Mouse (Mus musculus) limb, embryonic 11.5 days (tissue): Measurements from ENCODE around the gene Tas1r3. TPM values are rescaled to one million over a fixed set of nuclear protein-coding genes. Genes with fewer than 3 reads are reported as not detected.

Experiments
- ATAC-seq: fragments of 200-750 bp; cut with Nextera tagmentation; 2 replicates; pipeline ENCODE4 v1.8.0; 2017; ENCODE audit warnings: low read depth; ENCODE audit not compliant: insufficient number of reproducible peaks, low FRiP score, low TSS enrichment
- DNase-seq: peaks from one replicate; pipeline ENCODE4 v3.0.0-alpha.2; 2015; ENCODE audit warnings: low spot score
- H3K27ac ChIP-seq: fragments of 300-500 bp; sonication (generic); replicated peaks from 2 replicates; pipeline ENCODE4 v1.5.1; 2014; ENCODE audit warnings: low read depth, mild to moderate bottlenecking, low read length
- H3K27me3 ChIP-seq: fragments of 300-500 bp; sonication (generic); 2 replicates; pipeline ENCODE4 v1.6.1; 2014; ENCODE audit warnings: mild to moderate bottlenecking, low read length, mixed read lengths; ENCODE audit not compliant: control insufficient read depth, insufficient read depth
- H3K36me3 ChIP-seq: fragments of 300-500 bp; sonication (generic); 2 replicates; pipeline ENCODE4 v1.6.1; 2014; ENCODE audit warnings: mild to moderate bottlenecking, low read length, moderate library complexity, mixed read lengths; ENCODE audit not compliant: control insufficient read depth, insufficient read depth
- H3K4me1 ChIP-seq: fragments of 300-500 bp; sonication (generic); 2 replicates; pipeline ENCODE4 v1.6.1; 2014; ENCODE audit warnings: low read length, mixed read lengths; ENCODE audit not compliant: control insufficient read depth, insufficient read depth
- H3K4me2 ChIP-seq: fragments of 300-500 bp; sonication (generic); 2 replicates; pipeline ENCODE4 v1.6.1; 2014; ENCODE audit warnings: low read depth, mild to moderate bottlenecking, moderate library complexity; ENCODE audit not compliant: severe bottlenecking
- H3K4me3 ChIP-seq: fragments of 300-500 bp; sonication (generic); 2 replicates; pipeline ENCODE4 v1.5.1; 2014; ENCODE audit warnings: low read depth, low read length
- H3K9ac ChIP-seq: fragments of 300-500 bp; sonication (generic); 2 replicates; pipeline ENCODE4 v1.6.1; 2014; ENCODE audit warnings: mild to moderate bottlenecking, low read length
- H3K9me3 ChIP-seq: fragments of 300-500 bp; sonication (generic); 2 replicates; pipeline ENCODE4 v1.6.1; 2016; ENCODE audit warnings: low read length; ENCODE audit not compliant: control insufficient read depth
- WGBS: fragments of 180-500 bp; shearing (Covaris S2); extraction: QIAGEN DNeasy Blood & Tissue Kit; methylation state at CpG from one replicate; pipeline ENCODE4 v1.1.7; 2014; 5-methylcytosine and 5-hydroxymethylcytosine counted together
- polyA plus RNA-seq: library from polyadenylated mRNA; unstranded; fragments of >200 nt; fragmentation: Nextera tagmentation; extraction: Ambion mirVana; gene quantifications from 2 replicates; pipeline ENCODE4 v1.2.1, GENCODE M21; 2014

The Tas1r3 gene
- polyA plus RNA-seq, 1 experiment from 2014 or later = 0.28 TPM

DNA sequence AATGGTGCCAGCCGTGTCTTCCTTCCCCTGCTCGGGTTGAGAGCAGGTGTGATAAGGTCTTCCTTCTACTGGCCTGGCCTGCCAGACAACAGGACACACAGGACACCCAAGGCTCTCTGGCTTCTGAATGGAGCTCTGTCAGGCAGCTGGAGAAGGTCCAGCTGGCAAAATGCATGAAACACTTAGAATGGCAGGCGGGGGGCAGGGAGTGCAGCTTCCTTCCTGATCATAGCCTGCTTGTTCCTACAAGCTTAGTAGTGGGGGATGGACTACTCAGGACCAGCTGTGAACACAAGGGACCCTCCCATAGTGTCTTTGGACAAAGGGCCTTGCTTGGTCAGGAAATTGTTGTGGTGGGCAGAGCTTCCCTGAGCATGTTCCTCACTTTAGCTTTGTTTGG is 38.0 kb upstream of the Tas1r3 start:
- H3K27ac ChIP-seq = no peak overlapping the region
- H3K4me2 ChIP-seq = no peak overlapping the region
- 91% methylated on average over 3 of the region's 3 CpGs for WGBS
- H3K9me3 ChIP-seq = no peaks in the 10 kb centered on the region
- H3K36me3 ChIP-seq = peaks cover 25% of the 10 kb centered on the region
- H3K4me1 ChIP-seq = no peaks in the 10 kb centered on the region
- no peak for ATAC-seq
- no peaks in the 10 kb centered on the region for H3K27me3 ChIP-seq
- no peak for DNase-seq
- no peak overlapping the region for H3K4me3 ChIP-seq
- no peak overlapping the region for H3K9ac ChIP-seq

- 93% methylated on average over 7 of the region's 7 CpGs for WGBS
- H3K4me2 ChIP-seq = no peak overlapping the region
- peaks cover 25% of the 10 kb centered on the region for H3K36me3 ChIP-seq
- no peaks in the 10 kb centered on the region for H3K27me3 ChIP-seq
- no peak for DNase-seq
- no peaks in the 10 kb centered on the region for H3K9me3 ChIP-seq
- no peak for ATAC-seq
- H3K4me3 ChIP-seq = no peak overlapping the region
- no peak overlapping the region for H3K9ac ChIP-seq
- no peak overlapping the region for H3K27ac ChIP-seq
- peaks cover 1% of the 10 kb centered on the region; the same call in 1 of the 2 replicates for H3K4me1 ChIP-seq
Observed at GRCm38 (mm10) chr4:155899355-155899754, 36.2 kb upstream of the Tas1r3 start.

DNA sequence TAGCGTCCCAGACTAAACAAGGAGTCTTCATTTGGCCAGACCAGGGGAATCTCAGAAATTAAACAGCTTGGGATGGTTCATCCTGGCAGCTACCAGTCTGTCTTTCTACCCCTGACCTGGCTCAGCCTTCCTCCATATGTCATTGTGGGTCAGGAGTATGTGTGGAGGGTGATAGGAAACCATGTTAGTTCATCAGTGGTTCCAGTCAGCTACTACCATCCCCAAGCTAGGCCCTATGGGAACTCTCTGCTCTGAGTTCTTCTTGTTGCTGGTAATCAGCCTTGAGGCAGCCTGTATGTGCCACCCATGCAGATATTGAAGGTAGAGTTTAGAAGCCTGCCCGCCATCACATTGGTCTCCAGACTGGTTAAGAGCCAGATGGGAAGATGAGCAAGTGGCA is 35.2 kb upstream of the Tas1r3 start:
- DNase-seq (no peak), ATAC-seq (no peak)
- Histone ChIP-seq H3K4me3 (no peak overlapping the region), H3K27me3 (no peaks in the 10 kb centered on the region), H3K36me3 (peaks cover 20% of the 10 kb centered on the region), H3K4me1 (peaks cover 8% of the 10 kb centered on the region; the same call in 1 of the 2 replicates), H3K4me2 (no peak overlapping the region), H3K9me3 (no peaks in the 10 kb centered on the region), H3K27ac (no peak overlapping the region), H3K9ac (no peak overlapping the region)
- WGBS = 95% methylated on average over 2 of the region's 2 CpGs

- ATAC-seq (no peak), DNase-seq (no peak)
- WGBS = 96% methylated on average over 12 of the region's 12 CpGs
- Histone ChIP-seq H3K36me3 (peaks cover 9% of the 10 kb centered on the region), H3K27me3 (no peaks in the 10 kb centered on the region), H3K4me1 (peaks cover 15% of the 10 kb centered on the region), H3K4me3 (no peak overlapping the region), H3K27ac (no peak overlapping the region), H3K4me2 (no peak overlapping the region), H3K9me3 (no peaks in the 10 kb centered on the region), H3K9ac (no peak overlapping the region)
Observed at GRCm38 (mm10) chr4:155896461-155896860, 33.3 kb upstream of the Tas1r3 start.

DNA sequence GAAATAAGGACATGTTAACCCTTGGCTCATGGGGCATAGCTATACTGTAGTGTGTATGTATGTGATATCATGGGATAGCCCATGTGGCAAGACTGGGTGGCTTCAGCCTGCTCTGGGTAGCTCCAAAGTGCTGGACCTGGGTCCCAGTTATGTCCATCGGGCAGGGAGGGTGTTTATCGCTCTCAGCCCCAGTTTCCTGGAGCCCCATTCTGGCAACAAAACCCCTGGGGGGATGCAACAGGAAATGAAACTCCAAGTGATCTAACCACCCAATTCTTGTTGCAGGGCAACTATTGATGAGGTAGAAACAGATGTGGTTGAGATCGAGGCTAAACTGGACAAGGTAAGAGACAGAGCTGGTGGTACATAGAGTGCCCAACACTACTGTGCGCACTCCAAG is 32.7 kb upstream of the Tas1r3 start:
- Histone ChIP-seq H3K27ac (no peak overlapping the region), H3K4me1 (peaks cover 15% of the 10 kb centered on the region), H3K36me3 (peaks cover 8% of the 10 kb centered on the region), H3K9ac (no peak overlapping the region), H3K27me3 (no peaks in the 10 kb centered on the region), H3K4me3 (no peak overlapping the region), H3K9me3 (no peaks in the 10 kb centered on the region), H3K4me2 (no peak overlapping the region)
- no peak for DNase-seq
- no peak for ATAC-seq
- WGBS = 90% methylated on average over 4 of the region's 4 CpGs

DNA sequence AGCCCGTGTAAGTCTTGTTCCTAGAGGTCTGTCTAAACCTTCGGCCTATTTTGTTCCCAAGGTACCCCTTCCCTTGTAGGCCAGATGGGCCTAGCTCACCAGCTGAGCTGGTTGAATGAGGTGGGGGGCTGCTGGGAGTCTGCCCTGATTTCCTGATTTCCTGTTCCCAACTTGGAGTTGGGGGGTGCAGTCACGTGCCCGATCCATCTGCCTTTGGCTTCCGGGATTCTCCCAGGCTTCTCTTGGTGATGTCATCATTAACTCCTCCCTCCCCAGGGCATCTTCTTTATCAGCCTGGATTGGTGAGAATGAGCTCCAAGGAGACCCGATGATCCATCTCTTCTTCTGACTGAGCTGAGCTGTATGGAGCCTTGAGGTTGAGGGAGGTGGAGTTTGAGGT is 32.1 kb upstream of the Tas1r3 start:
- Histone ChIP-seq H3K9me3 (no peaks in the 10 kb centered on the region), H3K9ac (no peak overlapping the region), H3K27ac (no peak overlapping the region), H3K4me2 (no peak overlapping the region), H3K4me3 (no peak overlapping the region), H3K27me3 (no peaks in the 10 kb centered on the region), H3K36me3 (peaks cover 5% of the 10 kb centered on the region), H3K4me1 (peaks cover 18% of the 10 kb centered on the region)
- WGBS = 51% methylated on average over 6 of the region's 6 CpGs
- DNase-seq (no peak), ATAC-seq (no peak)

GRCm38 (mm10) chr4:155894311-155894881 is 31.2 kb upstream of the Tas1r3 start:
- Histone ChIP-seq H3K27me3 (no peaks in the 10 kb centered on the region), H3K9ac (no peak overlapping the region; the same call in 1 of the 2 replicates), H3K4me1 (peaks cover 18% of the 10 kb centered on the region), H3K36me3 (peaks cover 4% of the 10 kb centered on the region; the same call in 1 of the 2 replicates), H3K4me2 (peak overlapping the region; percentile 7; the same call in 1 of the 2 replicates), H3K27ac (no peak overlapping the region), H3K9me3 (no peaks in the 10 kb centered on the region), H3K4me3 (no peak overlapping the region)
- DNase-seq = no peak
- ATAC-seq = no peak
- WGBS = 40% methylated on average over 8 of the region's 8 CpGs

DNA sequence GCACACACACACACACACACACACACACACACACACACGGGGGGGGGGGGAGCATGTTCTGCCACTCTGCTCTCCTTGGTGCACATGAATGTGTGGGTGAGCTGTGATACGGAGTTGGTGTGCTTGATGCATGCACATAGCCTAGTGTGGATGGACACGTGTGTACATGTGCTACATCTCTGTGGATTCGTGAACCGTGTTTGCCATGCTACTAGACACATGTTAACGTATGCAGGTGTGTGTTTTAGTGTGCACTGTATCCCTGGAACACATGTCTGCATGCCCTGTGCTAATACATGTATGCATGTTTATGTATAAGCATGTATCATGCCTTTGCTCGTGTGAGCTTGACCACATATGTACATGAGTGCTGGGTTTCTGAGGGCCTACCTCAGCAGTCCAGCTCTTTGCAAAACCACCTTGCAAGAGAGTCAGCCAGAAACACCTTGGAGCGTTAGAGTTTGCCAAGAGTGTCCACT is 30.1 kb upstream of the Tas1r3 start:
- Histone ChIP-seq H3K4me1 (peaks cover 18% of the 10 kb centered on the region), H3K27me3 (no peaks in the 10 kb centered on the region), H3K36me3 (peaks cover 9% of the 10 kb centered on the region; the same call in 1 of the 2 replicates), H3K4me3 (peak overlapping the region; percentile 84; the same call in 1 of the 2 replicates), H3K9ac (no peak overlapping the region), H3K4me2 (peak overlapping the region; percentile 97), H3K27ac (no peak overlapping the region), H3K9me3 (no peaks in the 10 kb centered on the region)
- ATAC-seq = no peak
- 75% methylated on average over 8 of the region's 8 CpGs for WGBS
- no peak for DNase-seq
